In genomic region chr12:80436336-80436976, GRCm38 (mm10) we compare ENCODE assay signal across 8 mouse cellular contexts. TPM values are rescaled to one million over a fixed set of nuclear protein-coding genes. Genes with fewer than 3 reads are reported as not detected.
A peak's percentile ranks its signal among the peaks of the same experiment; 100 is the strongest.
DNase-seq lines count a peak whose midpoint lies in the region; ATAC-seq and TF ChIP-seq lines count a peak whose summit lies in the region.

Dcaf5 (minus strand) TSS chr12:80436601.

- ATAC-seq in embryonic facial prominence, embryonic 15.5 days (ENCODE audit: insufficient number of reproducible peaks, low FRiP score, low TSS enrichment, low read depth), result peak; percentile 67
- ATAC-seq in limb, embryonic 13.5 days (ENCODE audit: low FRiP score, low read depth), result peak; percentile 65
- ATAC-seq in midbrain, embryonic 15.5 days (replicated peaks), result peak; percentile 88

- peak; percentile 86; the same call in 1 of the 2 replicates for TF ChIP-seq POLR2A in bone marrow, adult 2 months (IDR thresholded peaks at IDR 0.05; ENCODE audit: borderline replicate concordance, control insufficient read depth, low read depth, low read length)
- TF ChIP-seq POLR2A in spleen, adult 2 months (IDR thresholded peaks at IDR 0.05; ENCODE audit: low read depth, low read length), result peak; percentile 46; the same call in 1 of the 2 replicates

- no peaks in the 10 kb centered on the region for H3K27me3 ChIP-seq in embryonic facial prominence, embryonic 15.5 days
- no peaks in the 10 kb centered on the region for H3K27me3 ChIP-seq in limb, embryonic 13.5 days
- H3K27me3 ChIP-seq in midbrain, embryonic 15.5 days (replicated peaks), result no peaks in the 10 kb centered on the region
- no peaks in the 10 kb centered on the region for H3K27me3 ChIP-seq in spleen, adult 2 months (ENCODE audit: control insufficient read depth, insufficient read depth, low read length)

- 1% methylated on average over 73 of the region's 79 CpGs for WGBS in bone marrow, adult 2 months
- under 1% methylated on average over 72 of the region's 79 CpGs for WGBS in embryonic facial prominence, embryonic 15.5 days
- WGBS in limb, embryonic 13.5 days, result under 1% methylated on average over 59 of the region's 79 CpGs
- 0% methylated on average over 74 of the region's 79 CpGs for WGBS in midbrain, embryonic 15.5 days
- WGBS in spleen, adult 2 months, result 2% methylated on average over 72 of the region's 79 CpGs

- H3K9ac ChIP-seq in embryonic facial prominence, embryonic 15.5 days, result peak within 1 kb of the TSS; percentile 72
- peak within 1 kb of the TSS; percentile 79 for H3K9ac ChIP-seq in limb, embryonic 13.5 days
- peak within 1 kb of the TSS; percentile 96 for H3K9ac ChIP-seq in midbrain, embryonic 15.5 days

- no peak for TF ChIP-seq CTCF in bone marrow, adult 2 months (IDR thresholded peaks at IDR 0.05; ENCODE audit: control insufficient read depth, insufficient read depth, low read length)
- no peak for TF ChIP-seq CTCF in spleen, adult 2 months (IDR thresholded peaks at IDR 0.05; ENCODE audit: extremely low read depth, insufficient read depth, insufficient read length, insufficient replicate concordance)

- peak within 1 kb of the TSS; percentile 90 for H3K27ac ChIP-seq in bone marrow, adult 2 months (ENCODE audit: control insufficient read depth, insufficient read depth, low read depth, low read length, poor library complexity)
- H3K27ac ChIP-seq in embryonic facial prominence, embryonic 15.5 days (replicated peaks), result peak within 1 kb of the TSS; percentile 97
- H3K27ac ChIP-seq in limb, embryonic 13.5 days, result peak within 1 kb of the TSS; percentile 95
- H3K27ac ChIP-seq in midbrain, embryonic 15.5 days, result peak within 1 kb of the TSS; percentile 96
- H3K27ac ChIP-seq in spleen, adult 2 months (ENCODE audit: insufficient read depth, low read length), result peak within 1 kb of the TSS; percentile 87

- H3K36me3 ChIP-seq in embryonic facial prominence, embryonic 15.5 days, result no peaks in the 10 kb centered on the region
- no peaks in the 10 kb centered on the region; the same call in 1 of the 2 replicates for H3K36me3 ChIP-seq in limb, embryonic 13.5 days
- no peaks in the 10 kb centered on the region for H3K36me3 ChIP-seq in midbrain, embryonic 15.5 days (replicated peaks)
- no peaks in the 10 kb centered on the region; the same call in 1 of the 2 replicates for H3K36me3 ChIP-seq in spleen, adult 2 months (ENCODE audit: control insufficient read depth, insufficient read depth, low read length)

- H3K9me3 ChIP-seq in embryonic facial prominence, embryonic 15.5 days (replicated peaks), result no peaks in the 10 kb centered on the region
- no peaks in the 10 kb centered on the region for H3K9me3 ChIP-seq in limb, embryonic 13.5 days
- H3K9me3 ChIP-seq in midbrain, embryonic 15.5 days, result no peaks in the 10 kb centered on the region

- H3K4me1 ChIP-seq in bone marrow, adult 2 months (ENCODE audit: control insufficient read depth, insufficient read depth, low read length), result no peaks in the 10 kb centered on the region; the same call in 1 of the 2 replicates
- H3K4me1 ChIP-seq in embryonic facial prominence, embryonic 15.5 days, result peaks cover 11% of the 10 kb centered on the region
- peaks cover 18% of the 10 kb centered on the region for H3K4me1 ChIP-seq in limb, embryonic 13.5 days
- H3K4me1 ChIP-seq in midbrain, embryonic 15.5 days, result peaks cover 35% of the 10 kb centered on the region
- H3K4me1 ChIP-seq in spleen, adult 2 months (ENCODE audit: control insufficient read depth, insufficient read depth, insufficient read length), result no peaks in the 10 kb centered on the region

- H3K4me3 ChIP-seq in bone marrow, adult 2 months (replicated peaks; ENCODE audit: control insufficient read depth, low read depth, low read length), result peak within 1 kb of the TSS; percentile 83
- peak within 1 kb of the TSS; percentile 74 for H3K4me3 ChIP-seq in embryonic facial prominence, embryonic 15.5 days (replicated peaks)
- peak within 1 kb of the TSS; percentile 95 for H3K4me3 ChIP-seq in limb, embryonic 13.5 days
- peak within 1 kb of the TSS; percentile 96 for H3K4me3 ChIP-seq in midbrain, embryonic 15.5 days
- peak within 1 kb of the TSS; percentile 92 for H3K4me3 ChIP-seq in spleen, adult 2 months (ENCODE audit: extremely low read depth, insufficient read depth, insufficient read length)

- DNase-seq in 416B (ENCODE audit: low read depth), result peak; percentile 76
- peak; percentile 60 for DNase-seq in heart, adult 8-10 months (ENCODE audit: low spot score)
- peak; percentile 71 for DNase-seq in kidney, adult 9 months
- peak in 1 of 2 experiments; percentile 78 for DNase-seq in spleen, adult 2 months (ENCODE audit: low read depth in 1 of 2, low spot score in 2 of 2)

- H3K4me2 ChIP-seq in embryonic facial prominence, embryonic 15.5 days (replicated peaks), result peak within 1 kb of the TSS; percentile 87
- peak within 1 kb of the TSS; percentile 79 for H3K4me2 ChIP-seq in limb, embryonic 13.5 days (replicated peaks)
- H3K4me2 ChIP-seq in midbrain, embryonic 15.5 days, result peak within 1 kb of the TSS; percentile 73

RNA-seq across cellular contexts. Expression of gene Dcaf5, which starts in this region (rescaled TPM):
- 4.6 and 12.5 TPM in 2 replicates for polyA plus RNA-seq in bone marrow, adult 2 months (2011; ENCODE audit: insufficient read depth, insufficient read length, low replicate concordance, missing spikeins)
- 13.7 and 15.3 TPM in 2 replicates for polyA plus RNA-seq in embryonic facial prominence, embryonic 15.5 days (2015; fragmentation: Nextera tagmentation; extraction: Ambion mirVana)
- total RNA-seq in heart, adult 8-10 months (2022), result 10 to 100 TPM; 30.8 to 46.6 (median 38.2) TPM
- polyA plus RNA-seq in limb, embryonic 13.5 days (2015; fragmentation: Nextera tagmentation; extraction: Ambion mirVana), result 17.3 and 17.4 TPM in 2 replicates
- 25.5 and 26.6 TPM in 2 replicates for polyA plus RNA-seq in midbrain, embryonic 15.5 days (2015; fragmentation: Nextera tagmentation; extraction: Ambion mirVana)
- polyA plus RNA-seq in spleen, adult 2 months (2012; rRNA removed), result 14.6 and 18.5 TPM in 2 replicates
